ENCODE assay signal across 8 mouse cellular contexts in genomic region chr4:148604541-148605165, GRCm38 (mm10). TPM values are rescaled to one million over a fixed set of nuclear protein-coding genes. Genes with fewer than 3 reads are reported as not detected.
DNase-seq lines count a peak whose midpoint lies in the region; ATAC-seq and TF ChIP-seq lines count a peak whose summit lies in the region.

No protein-coding gene starts in this region.

- H3K4me3 ChIP-seq in neural tube, embryonic 15.5 days (replicated peaks): no peak overlapping the region
- no peak overlapping the region for H3K4me3 ChIP-seq in embryonic facial prominence, embryonic 10.5 days
- no peak overlapping the region for H3K4me3 ChIP-seq in liver, embryonic 13.5 days (replicated peaks)
- no peak overlapping the region for H3K4me3 ChIP-seq in olfactory bulb, adult 2 months (ENCODE audit: insufficient read depth, low read depth, low read length)

- H3K27me3 ChIP-seq in neural tube, embryonic 15.5 days (replicated peaks): no peaks in the 10 kb centered on the region
- no peaks in the 10 kb centered on the region for H3K27me3 ChIP-seq in embryonic facial prominence, embryonic 10.5 days (replicated peaks; ENCODE audit: low read depth, poor library complexity, severe bottlenecking)
- no peaks in the 10 kb centered on the region for H3K27me3 ChIP-seq in liver, embryonic 13.5 days

- H3K27ac ChIP-seq in neural tube, embryonic 15.5 days (replicated peaks): no peak overlapping the region
- no peak overlapping the region for H3K27ac ChIP-seq in embryonic facial prominence, embryonic 10.5 days (replicated peaks)
- H3K27ac ChIP-seq in liver, embryonic 13.5 days: no peak overlapping the region
- peak overlapping the region; percentile 54 for H3K27ac ChIP-seq in olfactory bulb, adult 2 months (ENCODE audit: insufficient read depth, low read depth, low read length)

- 0 out of 2 replicates have a peak, but pooled peaks cover 7% of the 10 kb centered on the region for H3K36me3 ChIP-seq in neural tube, embryonic 15.5 days
- peaks cover 30% of the 10 kb centered on the region for H3K36me3 ChIP-seq in embryonic facial prominence, embryonic 10.5 days (replicated peaks)
- H3K36me3 ChIP-seq in liver, embryonic 13.5 days: peaks cover under 1% of the 10 kb centered on the region; the same call in 1 of the 2 replicates

- TF ChIP-seq POLR2A in olfactory bulb, adult 2 months (IDR thresholded peaks at IDR 0.05; ENCODE audit: insufficient read depth, low read depth, low read length): no peak

- peak; percentile 64 for DNase-seq in neural tube, embryonic 10.5 days (ENCODE audit: extremely low spot score, low spot score)
- peak; percentile 60 for DNase-seq in WW6 (ENCODE audit: low read depth, low spot score)
- DNase-seq in embryonic facial prominence, embryonic 10.5 days (ENCODE audit: low spot score): peak; percentile 75
- DNase-seq in induced T-regulatory cell, adult 2 months (ENCODE audit: low read depth): peak; percentile 77
- peak; percentile 60 for DNase-seq in liver, embryonic 13.5 days
- DNase-seq in thymus, postnatal 4 days: peak; percentile 86

- H3K9me3 ChIP-seq in neural tube, embryonic 15.5 days (replicated peaks): no peaks in the 10 kb centered on the region
- no peaks in the 10 kb centered on the region for H3K9me3 ChIP-seq in embryonic facial prominence, embryonic 10.5 days
- H3K9me3 ChIP-seq in liver, embryonic 13.5 days (replicated peaks): no peaks in the 10 kb centered on the region

- H3K4me2 ChIP-seq in neural tube, embryonic 15.5 days: no peak overlapping the region
- no peak overlapping the region for H3K4me2 ChIP-seq in liver, embryonic 13.5 days

- no peaks in the 10 kb centered on the region for H3K4me1 ChIP-seq in neural tube, embryonic 15.5 days
- H3K4me1 ChIP-seq in embryonic facial prominence, embryonic 10.5 days: peaks cover 8% of the 10 kb centered on the region
- peaks cover 32% of the 10 kb centered on the region for H3K4me1 ChIP-seq in liver, embryonic 13.5 days (replicated peaks)
- peaks cover 23% of the 10 kb centered on the region for H3K4me1 ChIP-seq in olfactory bulb, adult 2 months (ENCODE audit: control insufficient read depth, insufficient read depth, low read length)

- no peak for ATAC-seq in neural tube, embryonic 15.5 days (ENCODE audit: low FRiP score)
- ATAC-seq in liver, embryonic 13.5 days (ENCODE audit: low read depth): peak; percentile 51; the same call in 1 of the 2 replicates

- no peak overlapping the region for H3K9ac ChIP-seq in neural tube, embryonic 15.5 days (replicated peaks)
- H3K9ac ChIP-seq in liver, embryonic 13.5 days: no peak overlapping the region

- whole genome bisulfite sequencing in neural tube, embryonic 15.5 days: over 99% methylated on average over 3 of the region's 3 CpGs
- WGBS in embryonic facial prominence, embryonic 10.5 days: 81% methylated on average over 3 of the region's 3 CpGs
- WGBS in liver, embryonic 13.5 days (ENCODE audit: insufficient replicate concordance): 71% methylated on average over 3 of the region's 3 CpGs
- 77% methylated on average over 3 of the region's 3 CpGs for WGBS in olfactory bulb, adult 2 months

- TF ChIP-seq CTCF in olfactory bulb, adult 2 months (IDR thresholded peaks at IDR 0.05; ENCODE audit: insufficient read depth, low read depth, low read length): peak; percentile 68

RNA-seq across cellular contexts. Expression of gene Masp2, which starts 2.3 kb away (rescaled TPM):
- polyA plus RNA-seq in neural tube, embryonic 15.5 days (2015; fragmentation: Nextera tagmentation; extraction: Ambion mirVana): 1.3 and 1.6 TPM in 2 replicates
- polyA plus RNA-seq in embryonic facial prominence, embryonic 10.5 days (2016; fragmentation: Nextera tagmentation; extraction: Ambion mirVana): 0.35 TPM in 1 of 2 replicates, not detected in the other
- polyA plus RNA-seq in liver, embryonic 13.5 days (2015; fragmentation: Nextera tagmentation; extraction: Ambion mirVana): 14.8 and 15.0 TPM in 2 replicates
- polyA plus RNA-seq in olfactory bulb, adult 2 months (2012; ENCODE audit: insufficient read depth, insufficient read length, low replicate concordance, missing spikeins): not detected in 2 replicates

RNA-seq across cellular contexts. Expression of gene Srm, which starts 13.3 kb away (rescaled TPM):
- 198 and 210 TPM in 2 replicates for polyA plus RNA-seq in neural tube, embryonic 15.5 days (2015; fragmentation: Nextera tagmentation; extraction: Ambion mirVana)
- 248 and 267 TPM in 2 replicates for polyA plus RNA-seq in embryonic facial prominence, embryonic 10.5 days (2016; fragmentation: Nextera tagmentation; extraction: Ambion mirVana)
- 235 and 259 TPM in 2 replicates for polyA plus RNA-seq in liver, embryonic 13.5 days (2015; fragmentation: Nextera tagmentation; extraction: Ambion mirVana)
- polyA plus RNA-seq in olfactory bulb, adult 2 months (2012; ENCODE audit: insufficient read depth, insufficient read length, low replicate concordance, missing spikeins): not detected in 2 replicates

RNA-seq across cellular contexts. Expression of gene Tardbp, which starts 22.2 kb away (rescaled TPM):
- 155 and 196 TPM in 2 replicates for polyA plus RNA-seq in neural tube, embryonic 15.5 days (2015; fragmentation: Nextera tagmentation; extraction: Ambion mirVana)
- 450 and 455 TPM in 2 replicates for polyA plus RNA-seq in embryonic facial prominence, embryonic 10.5 days (2016; fragmentation: Nextera tagmentation; extraction: Ambion mirVana)
- polyA plus RNA-seq in liver, embryonic 13.5 days (2015; fragmentation: Nextera tagmentation; extraction: Ambion mirVana): 180 and 240 TPM in 2 replicates
- polyA plus RNA-seq in olfactory bulb, adult 2 months (2012; ENCODE audit: insufficient read depth, insufficient read length, low replicate concordance, missing spikeins): 433 and 939 TPM in 2 replicates

RNA-seq across cellular contexts. Expression of gene Gm572, which starts 38.5 kb away (rescaled TPM):
- polyA plus RNA-seq in neural tube, embryonic 15.5 days (2015; fragmentation: Nextera tagmentation; extraction: Ambion mirVana): not detected in 2 replicates
- polyA plus RNA-seq in embryonic facial prominence, embryonic 10.5 days (2016; fragmentation: Nextera tagmentation; extraction: Ambion mirVana): not detected in 2 replicates
- not detected in 2 replicates for polyA plus RNA-seq in liver, embryonic 13.5 days (2015; fragmentation: Nextera tagmentation; extraction: Ambion mirVana)
- polyA plus RNA-seq in olfactory bulb, adult 2 months (2012; ENCODE audit: insufficient read depth, insufficient read length, low replicate concordance, missing spikeins): not detected in 2 replicates

RNA-seq across cellular contexts. Expression of gene Exosc10, which starts 46.4 kb away (rescaled TPM):
- polyA plus RNA-seq in neural tube, embryonic 15.5 days (2015; fragmentation: Nextera tagmentation; extraction: Ambion mirVana): 81.9 and 91.2 TPM in 2 replicates
- 98.8 and 108 TPM in 2 replicates for polyA plus RNA-seq in embryonic facial prominence, embryonic 10.5 days (2016; fragmentation: Nextera tagmentation; extraction: Ambion mirVana)
- polyA plus RNA-seq in liver, embryonic 13.5 days (2015; fragmentation: Nextera tagmentation; extraction: Ambion mirVana): 44.5 and 52.1 TPM in 2 replicates
- polyA plus RNA-seq in olfactory bulb, adult 2 months (2012; ENCODE audit: insufficient read depth, insufficient read length, low replicate concordance, missing spikeins): not detected in 2 replicates

Comparison
In these comparisons a context has a peak if more than half of its experiments do, and no peak if none do; other contexts are left out.
1. RNA of gene Srm, which starts 13.3 kb away (polyA plus RNA-seq): 235 to 259 TPM in liver, embryonic 13.5 days, 248 to 267 TPM in embryonic facial prominence, embryonic 10.5 days and 198 to 210 TPM in neural tube, embryonic 15.5 days; not detected in olfactory bulb, adult 2 months; every median in the first group is over 100 times any median in the second.
2. Peak in every context shown above with its lines, with median percentiles within 50 percentile points of each other: DNase-seq.